Mouse (Mus musculus): ENCODE measurements at regions not wholly inside any gene's neighbourhood (a gene's known extent, or its start where the extent isn't known, plus 50 kb on each side); places are given as distances from the start of the nearest gene placed in this dataset.

DNA sequence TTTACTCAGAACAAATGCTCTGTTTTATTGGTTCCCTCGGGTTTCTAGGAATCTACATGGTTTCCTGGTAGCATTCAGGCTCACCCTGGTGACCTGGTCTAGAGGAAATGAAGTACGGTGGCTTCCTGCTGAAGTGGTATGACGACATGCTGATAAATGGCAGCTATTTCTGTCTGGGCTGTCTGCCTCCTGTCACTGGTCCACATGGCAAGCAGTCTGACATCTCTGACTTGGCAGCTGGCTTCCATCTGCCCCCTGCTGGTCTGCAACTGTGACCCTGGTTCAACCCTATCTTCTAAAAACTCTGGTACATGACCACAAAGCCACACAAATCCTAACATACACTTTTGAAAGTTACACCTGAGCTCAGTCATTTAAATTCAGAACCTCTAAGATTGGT is 548.1 kb downstream of the Tm4sf1 start:
- TF ChIP-seq ZNF384 (IDR thresholded peaks at IDR 0.05; ENCODE audit: low read depth, low read length) (no peak), CHD2 (IDR thresholded peaks at IDR 0.05; ENCODE audit: low read depth, low read length) (no peak), MAFK (IDR thresholded peaks at IDR 0.05; ENCODE audit: insufficient read depth, low read depth, low read length) (no peak), ZC3H11A (IDR thresholded peaks at IDR 0.05; ENCODE audit: borderline replicate concordance, low read depth, low read length) (no peak), HCFC1 (IDR thresholded peaks at IDR 0.05; ENCODE audit: borderline replicate concordance, insufficient read depth, low read length) (no peak)

Measured in ES-E14 (cell line).